Comparison of ENCODE assay signal across 20 mouse cellular contexts in the genomic region with DNA sequence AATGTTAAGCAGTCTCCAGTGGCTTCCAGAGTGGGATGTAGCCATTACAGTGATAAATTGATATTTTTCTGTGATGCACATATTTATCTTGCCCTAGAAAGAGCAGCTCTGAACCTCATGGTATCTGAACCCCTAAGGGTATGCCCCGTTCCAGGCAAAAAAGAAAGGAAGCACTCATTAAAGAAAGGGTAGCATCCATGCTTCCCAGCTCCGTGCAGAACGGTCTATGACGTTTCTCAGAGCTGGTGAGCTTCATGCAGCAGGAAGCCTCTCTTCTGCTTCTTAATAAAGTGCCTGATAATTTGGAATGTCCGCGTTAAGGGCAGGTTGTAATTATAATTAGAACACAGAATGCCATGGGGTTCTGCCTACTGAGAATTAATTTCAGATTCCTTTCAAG. TPM values are rescaled to one million over a fixed set of nuclear protein-coding genes. Genes with fewer than 3 reads are reported as not detected.
DNase-seq lines count a peak whose midpoint lies in the region; ATAC-seq lines count a peak whose summit lies in the region.
"Had no signal": no experiment of that assay in that cellular context is flagged by ENCODE, and none has a peak within 500 bp of the region (broad histone marks: within the 10 kb centered on the region; RNA-seq: fewer than 3 reads in every experiment).

No protein-coding gene starts in this region.

- no peaks in the 10 kb centered on the region for H3K36me3 ChIP-seq in forebrain, embryonic 16.5 days (ENCODE audit: control insufficient read depth, insufficient read depth)
- H3K36me3 ChIP-seq in forebrain, embryonic 13.5 days (ENCODE audit: poor library complexity, severe bottlenecking): no peaks in the 10 kb centered on the region
- no peaks in the 10 kb centered on the region for H3K36me3 ChIP-seq in midbrain, embryonic 13.5 days
- no peaks in the 10 kb centered on the region for H3K36me3 ChIP-seq in midbrain, embryonic 10.5 days
- no peaks in the 10 kb centered on the region for H3K36me3 ChIP-seq in limb, embryonic 13.5 days
- H3K36me3 ChIP-seq: embryonic facial prominence, embryonic 10.5 days; heart, embryonic 12.5 days; liver, embryonic 15.5 days; lung, embryonic 15.5 days had no signal

- H3K4me2 ChIP-seq in forebrain, embryonic 16.5 days (ENCODE audit: low read length): peak overlapping the region; percentile 0; the same call in 1 of the 2 replicates
- H3K4me2 ChIP-seq in forebrain, embryonic 13.5 days: no peak overlapping the region
- no peak overlapping the region; the same call in 1 of the 2 replicates for H3K4me2 ChIP-seq in midbrain, embryonic 13.5 days (replicated peaks)
- 0 out of 2 replicates have a peak overlapping the region, but pooled peaks have one; percentile 14 for H3K4me2 ChIP-seq in limb, embryonic 13.5 days (replicated peaks)
- H3K4me2 ChIP-seq: heart, embryonic 12.5 days; liver, embryonic 15.5 days; lung, embryonic 15.5 days had no signal

- H3K4me3 ChIP-seq in forebrain, embryonic 16.5 days (replicated peaks; ENCODE audit: low read length): no peak overlapping the region
- no peak overlapping the region for H3K4me3 ChIP-seq in forebrain, embryonic 13.5 days
- H3K4me3 ChIP-seq in midbrain, embryonic 13.5 days (replicated peaks): no peak overlapping the region
- H3K4me3 ChIP-seq in midbrain, embryonic 10.5 days: no peak overlapping the region
- no peak overlapping the region for H3K4me3 ChIP-seq in limb, embryonic 13.5 days
- H3K4me3 ChIP-seq: embryonic facial prominence, embryonic 10.5 days; heart, embryonic 12.5 days; liver, embryonic 15.5 days; lung, embryonic 15.5 days; myocyte had no signal

- H3K27me3 ChIP-seq in forebrain, embryonic 16.5 days (replicated peaks; ENCODE audit: control insufficient read depth, insufficient read depth, low read length): no peaks in the 10 kb centered on the region
- 0 out of 2 replicates have a peak, but pooled peaks cover 3% of the 10 kb centered on the region for H3K27me3 ChIP-seq in forebrain, embryonic 13.5 days
- H3K27me3 ChIP-seq in midbrain, embryonic 13.5 days: no peaks in the 10 kb centered on the region
- no peaks in the 10 kb centered on the region for H3K27me3 ChIP-seq in midbrain, embryonic 10.5 days (ENCODE audit: low read depth, poor library complexity, severe bottlenecking)
- peaks cover 12% of the 10 kb centered on the region; the same call in 1 of the 2 replicates for H3K27me3 ChIP-seq in limb, embryonic 13.5 days
- H3K27me3 ChIP-seq: heart, embryonic 12.5 days; liver, embryonic 15.5 days had no signal

- no peak for ATAC-seq in forebrain, embryonic 16.5 days
- no peak for ATAC-seq in forebrain, embryonic 13.5 days
- ATAC-seq in midbrain, embryonic 13.5 days: 0 out of 2 replicates have a peak, but pooled peaks have one; percentile 62
- ATAC-seq in limb, embryonic 13.5 days (ENCODE audit: low FRiP score, low read depth): no peak
- no peak for ATAC-seq in megakaryocyte-erythroid progenitor cell, adult 5-6 weeks (replicated peaks; ENCODE audit: low FRiP score, low TSS enrichment, poor library complexity, severe bottlenecking)
- no peak for ATAC-seq in erythroid progenitor cell, adult 5-6 weeks (replicated peaks; ENCODE audit: low FRiP score, poor library complexity, severe bottlenecking)
- ATAC-seq: CD4-positive, CD25-positive, alpha-beta regulatory T cell, adult 4 months; inflammation-experienced regulatory T-cells, adult 6 months had no signal

- H3K9ac ChIP-seq in forebrain, embryonic 16.5 days (replicated peaks; ENCODE audit: low read depth, low read length): no peak overlapping the region
- no peak overlapping the region for H3K9ac ChIP-seq in forebrain, embryonic 13.5 days
- H3K9ac ChIP-seq in midbrain, embryonic 13.5 days (replicated peaks): no peak overlapping the region
- no peak overlapping the region for H3K9ac ChIP-seq in limb, embryonic 13.5 days
- H3K9ac ChIP-seq: heart, embryonic 12.5 days; liver, embryonic 15.5 days; lung, embryonic 15.5 days had no signal

- H3K9me3 ChIP-seq in forebrain, embryonic 16.5 days (ENCODE audit: control insufficient read depth, low read length): no peaks in the 10 kb centered on the region
- no peaks in the 10 kb centered on the region for H3K9me3 ChIP-seq in forebrain, embryonic 13.5 days (replicated peaks)
- H3K9me3 ChIP-seq in midbrain, embryonic 13.5 days: no peaks in the 10 kb centered on the region
- H3K9me3 ChIP-seq in midbrain, embryonic 10.5 days (replicated peaks): no peaks in the 10 kb centered on the region
- H3K9me3 ChIP-seq in limb, embryonic 13.5 days: no peaks in the 10 kb centered on the region
- H3K9me3 ChIP-seq: embryonic facial prominence, embryonic 10.5 days; heart, embryonic 12.5 days; liver, embryonic 15.5 days; lung, embryonic 15.5 days had no signal

- no peak overlapping the region for H3K27ac ChIP-seq in forebrain, embryonic 16.5 days (ENCODE audit: low read length)
- no peak overlapping the region for H3K27ac ChIP-seq in forebrain, embryonic 13.5 days
- H3K27ac ChIP-seq in midbrain, embryonic 13.5 days: peak overlapping the region; percentile 2; the same call in 1 of the 2 replicates
- H3K27ac ChIP-seq in midbrain, embryonic 10.5 days (replicated peaks): no peak overlapping the region
- no peak overlapping the region for H3K27ac ChIP-seq in limb, embryonic 13.5 days
- H3K27ac ChIP-seq: embryonic facial prominence, embryonic 10.5 days; liver, embryonic 15.5 days; lung, embryonic 15.5 days had no signal

- no peak for DNase-seq in midbrain, embryonic 10.5 days (ENCODE audit: low spot score)
- DNase-seq: adrenal gland, postnatal 25 days; cerebellum, adult 11 months; cerebellum, adult 9-11 months; lung, postnatal 36 days; right cerebral cortex, postnatal 14 days; spleen, adult 18-20 months had no signal

- 19% methylated on average over 6 of the region's 6 CpGs for WGBS in forebrain, embryonic 16.5 days
- WGBS in forebrain, embryonic 13.5 days: 30% methylated on average over 6 of the region's 6 CpGs
- WGBS in midbrain, embryonic 13.5 days: 49% methylated on average over 6 of the region's 6 CpGs
- 84% methylated on average over 6 of the region's 6 CpGs for WGBS in midbrain, embryonic 10.5 days
- WGBS in limb, embryonic 13.5 days: 48% methylated on average over 6 of the region's 6 CpGs

- peaks cover 3% of the 10 kb centered on the region; the same call in 1 of the 2 replicates for H3K4me1 ChIP-seq in forebrain, embryonic 16.5 days (replicated peaks; ENCODE audit: control insufficient read depth, insufficient read depth, low read length)
- peaks cover 6% of the 10 kb centered on the region; the same call in 1 of the 2 replicates for H3K4me1 ChIP-seq in forebrain, embryonic 13.5 days
- H3K4me1 ChIP-seq in midbrain, embryonic 13.5 days (replicated peaks): peaks cover 14% of the 10 kb centered on the region; the same call in 1 of the 2 replicates
- H3K4me1 ChIP-seq in midbrain, embryonic 10.5 days: peaks cover 13% of the 10 kb centered on the region; the same call in 1 of the 2 replicates
- H3K4me1 ChIP-seq in limb, embryonic 13.5 days: peaks cover 9% of the 10 kb centered on the region
- H3K4me1 ChIP-seq: heart, embryonic 12.5 days; liver, embryonic 15.5 days; lung, embryonic 15.5 days had no signal

RNA-seq across cellular contexts. Expression of gene Bcl2l11, which starts 46.5 kb away (rescaled TPM):
- 8.8 and 10.1 TPM in 2 replicates for polyA plus RNA-seq in forebrain, embryonic 16.5 days (2015; fragmentation: Nextera tagmentation; extraction: Ambion mirVana)
- 11.0 and 12.1 TPM in 2 replicates for polyA plus RNA-seq in forebrain, embryonic 13.5 days (2015; fragmentation: Nextera tagmentation; extraction: Ambion mirVana)
- polyA plus RNA-seq in midbrain, embryonic 13.5 days (2015; fragmentation: Nextera tagmentation; extraction: Ambion mirVana): 10.6 and 13.3 TPM in 2 replicates
- 25.0 and 25.1 TPM in 2 replicates for polyA plus RNA-seq in midbrain, embryonic 10.5 days (2016; fragmentation: Nextera tagmentation; extraction: Ambion mirVana)
- polyA plus RNA-seq in limb, embryonic 13.5 days (2015; fragmentation: Nextera tagmentation; extraction: Ambion mirVana): 25.8 and 27.8 TPM in 2 replicates
- 22.5 and 31.0 TPM in 2 replicates for total RNA-seq in megakaryocyte-erythroid progenitor cell, adult 5-6 weeks (2014; fragmentation: Nextera tagmentation)
- 11.9 and 21.6 TPM in 2 replicates for total RNA-seq in megakaryocyte-erythroid progenitor cell, adult 5-6 weeks (2017)
- 6.7 and 13.7 TPM in 2 replicates for total RNA-seq in erythroid progenitor cell, adult 5-6 weeks (2015; ENCODE audit: low replicate concordance)
- 17.2 and 20.7 TPM in 2 replicates for total RNA-seq in erythroid progenitor cell, adult 5-6 weeks (2017; ENCODE audit: low replicate concordance)

Comparison
In these comparisons a context has a peak if more than half of its experiments do, and no peak if none do; other contexts are left out.
1. H3K4me2 ChIP-seq: peak in forebrain, embryonic 16.5 days (single experiment) and limb, embryonic 13.5 days (single experiment); none in forebrain, embryonic 13.5 days (single experiment) and midbrain, embryonic 13.5 days (single experiment).